Mouse (Mus musculus) monocyte, adult 2 months (primary cell): ENCODE results near the gene Fam124b.
A peak's percentile ranks its signal among the peaks of the same experiment; 100 is the strongest.

Source experiments
- DNase-seq, 2 experiments: peaks; one replicate each; pipeline ENCODE4 v3.0.0; 2022; ENCODE audit warnings: low spot score in 2 of 2, low read depth in 1 of 2

Gene Fam124b

DNA sequence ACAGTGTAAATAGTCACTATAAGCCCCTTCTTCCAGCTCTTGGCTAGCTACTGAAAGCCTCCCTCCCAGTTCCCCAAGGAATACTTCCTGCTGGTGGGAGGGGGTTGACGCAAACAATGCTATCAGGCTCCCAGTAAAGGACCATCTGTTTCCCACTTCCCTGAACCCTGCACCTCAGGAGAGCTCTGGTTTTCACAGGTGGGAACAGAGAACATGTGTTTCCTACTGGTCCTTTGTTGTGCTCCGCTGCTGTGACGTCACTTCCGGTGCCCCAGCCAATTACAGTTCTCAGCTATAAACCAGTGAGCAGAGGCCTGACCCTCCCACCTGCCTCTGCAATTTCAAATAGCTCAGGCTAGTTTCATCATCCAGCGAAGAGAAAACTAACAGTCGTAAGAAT, at the start of gene Fam124b:
Gene Fam124b, minus strand, starts transcription at position 206 of the 400 bp plus-strand sequence.
- DNase-seq = no peak

DNA sequence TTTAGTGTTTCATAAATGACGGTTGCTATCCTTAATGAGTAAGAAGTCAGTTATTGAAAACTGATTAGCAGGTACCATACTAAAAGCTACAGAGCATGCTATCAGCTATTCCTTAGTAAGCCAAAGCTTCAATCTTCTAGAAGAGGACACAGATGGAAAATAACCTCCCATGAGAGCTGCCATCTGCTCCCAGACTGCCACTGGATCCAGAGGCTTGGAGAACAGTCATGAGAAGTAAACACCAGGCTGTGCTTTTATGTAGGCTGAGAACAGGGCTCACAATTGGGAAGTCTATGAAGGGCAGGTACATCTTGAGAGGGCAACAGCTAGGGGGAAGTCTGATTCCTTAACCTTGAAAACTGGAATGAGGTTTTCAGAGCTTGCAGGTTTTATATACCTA, 42.2 kb upstream of the Fam124b start:
- DNase-seq = no peak

DNA sequence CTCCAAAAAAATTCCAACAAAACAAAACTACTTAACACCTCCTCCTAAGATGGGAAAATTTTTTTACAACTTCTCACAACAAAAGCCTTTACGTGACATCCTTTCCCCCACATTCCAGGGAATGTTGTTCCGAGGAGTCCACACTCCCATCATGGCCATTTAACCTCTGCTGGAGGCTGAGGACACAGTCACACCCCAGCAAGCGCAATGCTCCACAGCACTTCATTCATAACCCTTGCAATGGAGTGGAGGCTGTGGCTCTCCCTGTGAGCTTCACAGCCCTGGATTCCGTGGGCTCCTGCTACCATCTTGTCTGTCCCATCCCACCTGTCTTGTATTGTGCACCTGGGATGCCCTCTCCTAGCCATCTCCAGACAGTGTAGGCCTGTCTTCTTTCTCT, 40.4 kb upstream of the Fam124b start:
- DNase-seq = no peak

DNA sequence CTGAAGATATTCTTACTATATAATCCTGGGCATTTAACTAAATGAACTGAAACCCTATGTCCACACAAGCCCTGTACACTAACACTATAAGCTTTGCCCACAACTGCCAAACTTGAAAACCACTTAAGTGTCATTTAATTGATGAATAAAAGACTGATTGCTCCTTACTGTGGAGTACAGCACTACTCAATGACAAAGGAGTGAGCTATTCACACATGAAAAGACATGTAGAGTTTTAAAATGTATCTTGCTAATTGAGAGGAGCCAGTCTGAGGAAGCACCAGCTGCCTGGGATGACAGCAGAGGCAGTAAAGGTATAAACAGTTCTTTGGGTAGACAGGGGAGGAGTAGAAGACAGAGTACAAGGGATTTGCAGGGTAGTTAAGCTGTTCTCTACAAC, 35.0 kb upstream of the Fam124b start:
- DNase-seq = no peak

DNA sequence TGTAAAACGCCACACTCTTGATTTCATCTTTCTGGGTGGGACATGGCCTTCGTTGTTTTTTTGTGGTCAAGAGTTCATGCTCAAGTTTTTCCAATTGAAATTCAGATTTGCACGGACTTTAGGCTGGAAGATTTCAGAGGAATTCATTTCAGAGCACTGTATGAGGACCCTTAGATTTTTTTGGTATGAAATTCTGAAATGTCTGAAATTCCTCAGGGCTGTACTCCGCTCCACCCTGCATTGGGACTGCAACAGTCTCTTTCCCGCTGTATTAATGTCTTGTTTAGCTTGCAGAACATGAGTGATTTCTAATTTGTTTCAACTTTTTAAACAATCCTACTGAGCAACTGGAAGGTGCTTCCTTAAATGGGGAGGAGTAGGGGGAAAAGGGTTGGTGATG, 32.0 kb upstream of the Fam124b start:
- no peak for DNase-seq

DNA sequence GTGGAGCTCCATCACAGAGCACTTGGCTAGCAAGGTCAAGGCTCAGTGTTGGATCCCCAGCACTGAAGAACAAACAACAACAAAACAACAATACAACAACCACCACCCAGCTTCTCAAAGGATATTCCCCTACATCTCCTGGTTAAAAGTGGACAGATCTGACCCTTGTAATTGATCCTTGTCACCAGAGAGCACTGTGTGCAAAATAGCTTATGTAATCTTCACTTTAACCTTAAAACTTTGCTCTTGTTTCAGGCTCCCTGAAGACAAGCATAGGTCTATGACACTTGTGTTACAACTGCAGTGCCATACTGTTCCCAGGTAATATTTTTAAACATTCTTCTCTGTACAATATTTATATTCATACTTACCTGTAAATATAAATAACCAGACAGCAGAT, 28.9 kb upstream of the Fam124b start:
- DNase-seq = no peak

DNA sequence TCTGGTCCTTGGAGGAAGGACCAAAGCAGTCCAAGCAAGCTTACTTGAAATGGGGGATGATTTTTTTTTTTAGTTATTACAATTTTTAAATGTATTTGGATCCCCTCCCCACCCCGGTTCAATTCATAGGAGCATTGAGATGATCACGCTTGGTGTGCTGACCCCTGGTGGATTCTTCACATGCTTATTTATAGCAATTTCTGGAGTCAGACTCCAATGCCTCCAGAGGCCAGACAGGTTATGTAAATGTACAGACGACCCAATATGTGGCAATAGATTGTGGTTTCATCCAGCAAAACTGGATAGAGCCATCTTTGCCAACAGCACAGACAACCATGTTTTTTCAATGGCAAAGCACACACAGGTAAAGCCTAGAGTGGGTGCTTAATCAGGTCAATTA, 25.9 kb upstream of the Fam124b start:
- no peak for DNase-seq

DNA sequence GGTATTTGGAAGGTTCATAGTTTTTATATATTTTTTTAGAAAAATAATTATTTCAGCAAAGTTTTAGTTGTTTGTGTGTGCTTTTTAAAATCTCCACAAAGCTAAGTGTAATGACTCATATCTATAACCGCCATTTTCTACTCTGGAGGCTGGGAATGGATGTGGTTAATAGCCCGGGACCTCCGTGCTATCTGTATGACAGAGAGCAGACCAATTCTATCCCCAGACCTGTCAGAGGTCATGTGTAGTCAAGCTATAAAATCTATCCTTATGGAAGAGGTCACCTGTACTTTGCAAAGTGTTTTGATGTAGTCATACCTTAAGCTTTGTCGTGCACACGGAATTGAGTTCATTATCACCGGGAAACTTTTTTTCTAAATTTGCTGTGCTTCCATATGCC, 23.3 kb upstream of the Fam124b start:
- DNase-seq = no peak

DNA sequence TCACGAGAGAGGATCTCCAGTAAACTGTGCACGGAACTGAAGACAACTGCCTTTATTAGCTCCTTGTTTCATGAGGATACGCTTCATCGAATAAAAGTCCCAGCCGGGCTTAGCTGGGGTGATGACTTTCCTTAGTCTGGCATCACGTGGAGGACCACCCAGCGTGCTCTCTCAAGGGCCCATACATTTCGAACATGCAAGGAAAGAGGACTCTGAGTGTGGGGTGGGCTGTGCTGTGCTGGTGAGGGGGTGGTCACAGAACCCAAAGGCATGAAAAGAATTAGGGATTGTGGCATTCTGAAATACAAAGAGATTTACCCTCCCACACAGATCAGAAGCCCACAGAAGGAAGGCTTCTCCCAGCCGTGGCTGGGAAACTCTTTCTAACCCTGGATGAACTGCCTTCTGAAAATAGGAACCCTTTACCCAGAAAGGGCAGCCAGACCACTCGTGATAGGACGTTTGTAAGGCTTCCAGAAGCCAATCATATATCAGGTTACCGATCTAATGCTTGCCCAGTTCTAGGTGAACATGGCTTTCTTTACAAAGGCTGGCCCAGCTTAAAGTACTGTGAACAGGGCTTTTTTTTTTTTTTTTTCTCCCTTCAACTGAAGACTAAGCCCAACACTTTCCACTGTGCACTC, 21.9 kb upstream of the Fam124b start:
- DNase-seq = no peak

DNA sequence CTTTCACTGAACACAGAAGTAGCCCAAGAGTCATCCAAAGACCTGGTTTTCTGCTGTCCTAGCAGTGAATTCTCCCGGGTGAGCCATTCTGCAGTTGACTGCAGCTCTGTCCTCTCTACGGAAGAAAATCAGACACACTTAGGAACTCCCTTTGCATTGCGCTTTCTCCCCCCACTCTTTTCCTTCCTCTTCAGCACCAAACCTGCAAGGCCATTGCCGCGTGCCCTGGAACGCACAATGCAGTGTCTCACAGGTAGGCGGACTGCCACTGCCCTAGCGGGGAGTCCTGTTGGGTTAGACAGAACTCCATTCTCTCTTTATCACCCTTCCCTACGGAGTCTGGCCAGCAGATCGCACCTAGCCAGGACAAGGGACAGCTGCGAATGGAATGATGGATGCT, 21.2 kb upstream of the Fam124b start:
- no peak for DNase-seq

DNA sequence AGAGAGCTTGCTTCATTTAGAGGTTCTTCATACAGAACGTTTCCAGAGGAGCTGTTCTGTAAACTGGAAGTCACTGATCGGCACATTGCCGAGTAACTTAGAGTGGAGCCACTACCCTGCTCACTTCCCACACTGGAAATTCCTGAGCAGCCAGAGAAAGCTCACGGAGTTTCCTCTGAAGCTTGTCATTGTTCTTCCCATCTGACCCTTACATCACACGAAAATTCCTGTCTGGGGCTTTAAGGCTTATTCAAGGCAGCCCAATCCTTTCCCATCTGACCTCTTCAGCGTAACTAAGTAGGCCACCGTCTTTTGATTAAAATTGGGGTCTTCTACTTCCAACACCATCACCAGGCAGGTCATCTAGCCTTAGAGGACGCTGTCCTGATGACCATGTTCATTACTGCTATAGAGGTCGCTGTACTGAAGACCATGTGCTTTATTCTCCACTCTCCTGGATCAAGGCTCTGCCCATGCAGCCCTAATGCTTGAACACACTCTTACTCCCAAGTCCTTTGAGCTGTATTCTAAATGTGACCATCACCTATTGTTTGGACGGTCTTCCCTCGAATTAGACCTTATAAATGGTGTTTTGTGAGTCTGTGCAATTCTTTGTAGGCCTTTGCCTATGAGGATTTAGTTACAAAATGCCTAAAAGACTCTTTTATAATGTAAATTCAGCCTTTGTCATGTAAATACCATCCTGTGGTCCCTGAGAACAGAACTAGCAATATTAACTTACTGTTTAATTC, 18.9 kb upstream of the Fam124b start:
- DNase-seq = no peak

DNA sequence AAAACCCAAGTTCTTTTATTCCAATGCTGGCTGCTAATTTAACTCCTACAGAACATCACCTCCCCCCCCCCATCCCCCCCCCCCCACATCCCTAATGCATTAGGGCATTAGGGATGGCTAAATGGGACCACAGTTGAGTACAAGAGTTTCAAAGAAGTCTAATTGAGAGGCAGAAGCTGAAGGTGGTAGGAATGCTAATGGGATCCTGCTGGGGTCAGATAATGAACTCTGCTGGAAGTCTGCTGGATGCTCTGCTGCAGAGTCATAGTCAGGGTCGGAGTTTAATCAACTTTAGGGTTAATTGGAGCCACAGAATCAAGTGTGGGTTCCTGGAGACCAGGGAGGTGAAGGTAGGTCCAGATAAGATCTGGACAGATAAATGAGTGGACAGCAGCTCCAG, 17.9 kb upstream of the Fam124b start:
- no peak for DNase-seq

DNA sequence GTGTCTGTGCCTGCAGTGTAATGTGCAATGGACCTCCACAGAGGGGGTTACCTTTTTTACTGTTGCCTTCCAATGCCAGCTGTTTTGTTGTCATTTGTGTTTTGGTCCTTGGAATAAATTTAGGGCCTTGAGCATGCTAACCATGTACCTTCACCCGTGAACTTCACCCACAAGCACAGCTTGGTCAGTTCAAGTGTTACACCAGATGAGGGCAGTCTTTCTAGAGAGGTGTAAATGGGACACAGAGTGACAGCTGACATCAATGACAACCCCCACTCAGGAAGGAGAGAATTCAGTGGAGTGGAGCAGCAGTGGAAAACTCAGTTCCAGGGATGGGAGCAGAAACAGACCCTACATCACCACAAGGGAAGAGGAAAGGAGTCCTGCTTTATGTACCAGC, 12.3 kb upstream of the Fam124b start:
- DNase-seq = no peak

DNA sequence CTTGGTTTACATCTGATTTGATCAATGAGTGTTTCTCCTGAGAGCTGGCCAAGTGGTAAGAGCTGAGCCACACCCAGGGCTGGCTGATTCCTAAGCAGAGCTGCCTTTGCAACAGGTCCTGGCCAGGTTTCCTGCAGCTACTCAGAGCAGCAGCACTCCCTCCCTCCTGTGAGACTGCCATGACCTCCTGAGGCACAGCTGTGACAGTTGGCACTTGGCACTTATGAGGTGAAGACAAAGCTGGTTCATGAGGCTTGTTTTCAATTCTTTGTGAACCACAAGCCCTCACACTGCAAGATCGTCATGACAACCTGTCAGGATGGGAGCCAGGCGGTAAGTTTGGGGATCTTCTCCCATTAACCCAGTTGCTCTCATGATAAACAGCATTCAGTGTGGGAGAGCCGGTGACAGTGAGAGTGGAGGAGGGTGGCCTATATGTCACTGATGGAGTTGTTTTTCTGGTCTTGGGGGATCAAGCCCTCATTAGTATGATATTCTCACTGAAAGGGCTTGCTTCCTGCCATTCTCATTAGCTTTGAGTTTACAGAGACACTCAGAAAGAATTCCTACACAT, 6.7 kb upstream of the Fam124b start:
- DNase-seq = no peak

DNA sequence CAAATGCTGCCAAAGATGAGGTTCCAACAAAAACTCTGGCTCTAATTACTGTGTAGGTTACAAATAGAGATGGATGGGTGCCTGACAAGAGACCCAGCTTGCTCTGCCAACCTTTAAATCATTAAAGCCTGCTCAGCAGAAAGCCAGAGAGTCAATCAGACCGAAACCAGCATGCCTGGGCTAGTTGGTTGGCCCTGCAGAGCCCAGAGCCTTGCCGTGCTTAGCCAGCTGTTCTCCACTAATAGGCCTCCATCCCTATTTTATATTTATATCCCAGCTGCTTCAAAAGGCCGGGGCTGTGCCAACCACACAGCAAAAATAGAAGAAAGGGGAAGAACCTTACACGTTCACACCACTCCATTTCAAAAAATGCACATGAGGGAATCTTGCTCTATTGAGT, 2.9 kb upstream of the Fam124b start:
- no peak for DNase-seq

DNA sequence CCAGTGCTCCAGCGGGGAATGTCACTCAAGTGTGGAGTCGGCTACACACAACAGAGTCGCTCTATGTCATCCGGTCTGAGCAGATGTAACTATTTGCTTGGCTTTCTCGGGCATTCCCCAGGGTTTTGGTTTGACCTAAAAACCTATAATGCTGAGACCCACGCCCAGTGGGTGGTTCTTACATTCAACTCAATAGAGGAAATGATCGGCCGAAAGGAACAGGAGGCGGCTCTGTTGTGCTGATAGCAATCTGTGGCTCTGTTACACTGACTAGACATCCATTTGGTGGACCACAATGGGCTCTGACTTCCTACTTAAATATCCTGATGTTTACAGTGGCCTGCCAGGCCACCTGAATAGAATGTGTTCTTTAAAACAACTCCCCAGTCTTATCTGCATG, 4.4 kb downstream of the Fam124b start:
- DNase-seq = no peak

DNA sequence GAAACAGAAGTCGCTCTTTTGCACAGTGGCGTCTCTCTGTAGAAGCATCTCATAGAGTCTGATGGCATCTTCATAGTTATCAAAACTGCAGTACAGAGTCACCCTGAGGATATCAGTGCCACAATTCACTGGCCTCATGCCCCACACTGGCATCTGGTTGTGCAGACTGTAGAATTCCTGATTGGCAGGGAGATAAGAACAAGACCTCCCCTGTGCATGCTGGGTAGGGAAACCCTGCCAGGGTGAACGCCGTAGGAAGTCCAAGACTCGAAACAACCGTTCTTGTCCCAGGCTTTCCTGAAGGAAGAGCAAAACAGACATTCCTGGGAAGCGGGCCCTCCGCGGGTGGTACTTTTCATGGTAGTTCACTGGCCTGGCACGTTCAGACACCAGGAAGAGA, 5.1 kb downstream of the Fam124b start:
- DNase-seq = no peak

DNA sequence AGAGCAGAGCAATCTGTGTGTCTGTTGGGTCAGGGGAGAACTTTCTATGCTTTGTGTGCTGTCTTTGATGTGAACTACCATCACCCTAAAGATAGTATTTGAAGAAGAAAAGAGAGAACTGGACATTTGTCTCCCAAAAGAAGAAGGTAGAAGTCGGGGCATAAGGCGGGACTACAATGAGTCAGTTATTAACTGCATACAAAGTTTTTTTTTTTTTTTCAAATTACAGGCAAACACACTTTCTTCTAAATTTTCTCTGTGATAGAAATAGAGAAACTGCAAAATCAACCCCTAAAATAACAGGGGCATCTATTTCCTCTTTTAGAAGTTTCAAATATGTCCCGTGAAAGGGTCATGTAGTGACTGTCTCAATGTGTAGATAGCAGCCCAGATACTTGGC, 16.0 kb downstream of the Fam124b start:
- DNase-seq = no peak

DNA sequence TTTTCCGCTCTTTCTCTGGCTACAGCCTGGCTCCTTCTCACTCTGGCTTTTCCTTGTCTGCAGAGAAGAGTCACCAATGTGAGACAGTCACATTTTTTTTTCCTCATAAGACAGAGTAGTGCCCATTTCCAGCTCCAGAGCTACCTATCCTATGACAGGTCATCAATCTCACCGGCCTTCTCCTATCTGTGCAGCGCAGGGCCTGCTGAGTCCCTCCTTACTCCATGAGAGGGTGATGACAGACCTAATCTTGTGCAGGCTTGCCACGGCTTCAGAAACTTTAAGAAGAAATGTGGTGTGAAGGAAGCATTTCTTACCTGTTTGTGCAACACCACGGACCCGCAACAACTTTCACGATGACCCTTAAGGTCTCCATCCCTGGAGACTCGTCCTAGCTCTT, 25.4 kb downstream of the Fam124b start:
- no peak for DNase-seq

DNA sequence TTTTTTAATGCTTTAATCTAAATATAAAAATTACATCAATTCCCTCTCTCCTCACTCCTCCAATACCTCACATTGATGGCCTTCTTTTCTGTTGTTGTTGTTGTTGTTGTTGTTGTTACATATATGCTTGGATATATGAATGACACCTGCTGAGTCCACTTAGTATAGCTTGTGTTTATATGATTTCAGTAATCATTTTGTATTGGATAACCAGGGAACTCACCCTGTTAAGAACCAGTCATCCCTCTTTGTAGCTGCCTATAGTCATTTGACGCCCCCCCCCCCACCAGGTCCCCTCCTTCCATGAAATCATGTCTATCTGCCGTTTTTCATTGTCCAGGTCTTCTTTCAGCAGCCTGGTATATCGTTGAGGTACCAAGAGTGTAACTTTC, 36.9 kb downstream of the Fam124b start:
- DNase-seq = no peak

DNA sequence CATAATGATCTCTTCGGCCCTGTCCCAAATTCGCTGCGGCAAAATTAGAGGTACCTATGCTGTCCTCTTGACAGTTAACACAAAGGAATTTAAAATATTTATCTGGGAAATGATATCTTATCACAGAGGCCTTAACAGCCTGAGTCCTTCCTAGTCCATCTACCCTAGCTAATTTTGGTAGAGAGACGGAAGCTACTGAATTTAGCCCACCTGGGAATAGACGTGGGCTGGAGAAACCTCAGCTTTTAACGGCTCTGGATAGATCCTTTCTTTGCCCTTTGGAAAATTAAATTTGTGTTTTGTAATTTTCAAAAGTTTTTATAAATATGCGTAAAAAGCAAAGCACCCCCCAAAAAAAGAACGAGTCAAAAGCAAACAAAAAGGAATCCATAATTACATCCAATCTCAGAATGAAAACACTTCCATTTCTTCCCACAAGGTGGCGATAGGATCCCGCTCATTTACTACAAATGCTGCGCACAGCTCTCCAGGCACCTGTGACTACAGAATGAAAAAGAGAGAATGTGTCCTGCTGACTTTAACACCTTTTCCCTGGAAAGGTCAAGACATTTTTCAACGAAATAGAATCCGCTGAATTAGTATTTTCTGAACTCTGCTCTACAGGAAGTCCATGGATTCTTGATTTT, 37.4 kb downstream of the Fam124b start:
- peak; percentile 5 to 15 for DNase-seq

DNA sequence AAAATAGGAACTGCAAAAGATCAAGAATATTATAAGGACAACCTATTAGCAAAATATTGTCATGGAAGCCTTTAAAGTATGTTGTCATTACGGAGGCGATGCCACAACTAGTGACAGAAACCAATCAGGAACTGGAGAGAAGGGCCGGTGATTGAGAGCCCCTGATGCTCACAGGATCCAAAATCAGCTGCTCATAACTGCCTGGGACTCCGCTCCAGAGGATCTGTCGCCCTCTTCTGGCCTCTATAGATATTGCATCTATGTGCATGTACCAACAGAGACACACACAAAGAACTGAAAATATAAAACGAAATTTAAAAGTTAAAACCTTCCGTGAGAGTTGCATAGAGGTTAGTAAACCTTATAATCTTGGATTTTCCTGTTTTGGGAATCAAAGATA, 38.1 kb downstream of the Fam124b start:
- no peak for DNase-seq
